9 mouse cellular contexts compared by ENCODE assay signal in the genomic region with DNA sequence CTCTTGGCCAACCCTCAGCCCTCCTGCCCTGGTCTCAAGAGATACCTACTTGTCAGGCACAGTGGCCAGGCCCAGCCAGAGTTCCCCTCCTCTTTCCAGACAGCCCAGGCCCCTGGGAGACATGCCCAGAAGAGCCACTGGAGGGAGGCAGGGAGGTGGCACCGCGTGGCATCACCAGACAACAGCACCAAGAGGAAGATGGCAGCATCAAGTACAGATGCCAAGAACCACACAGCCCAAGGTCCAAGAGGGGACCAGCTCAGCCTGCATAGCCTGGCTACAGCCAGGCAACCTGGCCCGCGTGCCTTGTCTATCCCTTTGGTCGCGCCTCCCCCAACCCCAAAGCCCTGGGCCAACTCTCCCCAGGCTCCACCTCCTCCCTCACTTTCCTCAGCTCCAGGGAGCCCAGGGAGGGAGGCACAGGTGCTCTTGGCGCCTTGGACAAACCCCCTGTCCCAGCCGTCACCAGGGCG. TPM values are rescaled to one million over a fixed set of nuclear protein-coding genes. Genes with fewer than 3 reads are reported as not detected.
DNase-seq lines count a peak whose midpoint lies in the region; ATAC-seq lines count a peak whose summit lies in the region.
"Had no signal": no experiment of that assay in that cellular context is flagged by ENCODE, and none has a peak within 500 bp of the region (broad histone marks: within the 10 kb centered on the region; RNA-seq: fewer than 3 reads in every experiment).

No protein-coding gene starts in this region.

- H3K27me3 ChIP-seq in hindbrain, embryonic 15.5 days = peaks cover 6% of the 10 kb centered on the region; the same call in 1 of the 2 replicates
- H3K27me3 ChIP-seq in liver, embryonic 12.5 days (replicated peaks) = peaks cover 99% of the 10 kb centered on the region

- peak; percentile 44 for ATAC-seq in hindbrain, embryonic 15.5 days (ENCODE audit: low FRiP score, low read depth)
- ATAC-seq in liver, embryonic 12.5 days = no peak

- H3K9me3 ChIP-seq in hindbrain, embryonic 15.5 days = no peaks in the 10 kb centered on the region
- no peaks in the 10 kb centered on the region for H3K9me3 ChIP-seq in liver, embryonic 12.5 days (replicated peaks)

- peak overlapping the region; percentile 83 for H3K9ac ChIP-seq in hindbrain, embryonic 15.5 days
- H3K9ac ChIP-seq in liver, embryonic 12.5 days = no peak overlapping the region

- peak; percentile 8 to 31 for DNase-seq in adrenal gland, postnatal 36 days
- DNase-seq in adrenal gland, adult 2 months = no peak
- peak; percentile 3 to 5 for DNase-seq in B cell, adult 2 months
- peak; percentile 39 for DNase-seq in embryo, embryonic 10.5 days (ENCODE audit: low spot score)
- peak; percentile 31 to 52 for DNase-seq in right cerebral cortex, adult 2 months (ENCODE audit: low spot score in 2 of 2)
- no peak for DNase-seq in kidney, adult 11 months

- peak overlapping the region; percentile 90 for H3K4me2 ChIP-seq in hindbrain, embryonic 15.5 days
- peak overlapping the region; percentile 79 for H3K4me2 ChIP-seq in liver, embryonic 12.5 days

- WGBS in hindbrain, embryonic 15.5 days = 4% methylated on average over 9 of the region's 9 CpGs
- WGBS in liver, embryonic 12.5 days (ENCODE audit: insufficient replicate concordance) = 14% methylated on average over 9 of the region's 9 CpGs

- H3K27ac ChIP-seq in hindbrain, embryonic 15.5 days (replicated peaks) = peak overlapping the region; percentile 81
- H3K27ac ChIP-seq in liver, embryonic 12.5 days = no peak overlapping the region

- H3K4me3 ChIP-seq in hindbrain, embryonic 15.5 days = peak overlapping the region; percentile 78
- peak overlapping the region; percentile 56 for H3K4me3 ChIP-seq in liver, embryonic 12.5 days

- peaks cover 35% of the 10 kb centered on the region for H3K4me1 ChIP-seq in hindbrain, embryonic 15.5 days (replicated peaks)
- peaks cover 11% of the 10 kb centered on the region for H3K4me1 ChIP-seq in liver, embryonic 12.5 days

- H3K36me3 ChIP-seq in hindbrain, embryonic 15.5 days = no peaks in the 10 kb centered on the region
- no peaks in the 10 kb centered on the region for H3K36me3 ChIP-seq in liver, embryonic 12.5 days

RNA-seq across cellular contexts. Expression of a gene that starts 1.2 kb away (rescaled TPM):
- 1 to 10 TPM; 1.2 to 1.4 TPM for total RNA-seq in adrenal gland, postnatal 36 days (2021)
- total RNA-seq in adrenal gland, adult 2 months (2021) = 1 to 10 TPM; 1.2 to 2.5 TPM
- polyA plus RNA-seq in adrenal gland, adult 2 months (2012; rRNA removed) = 1.3 and 1.6 TPM in 2 replicates
- 10.4 and 13.2 TPM in 2 replicates for polyA plus RNA-seq in hindbrain, embryonic 15.5 days (2015; fragmentation: Nextera tagmentation; extraction: Ambion mirVana)
- polyA plus RNA-seq in liver, embryonic 12.5 days (2016; fragmentation: Nextera tagmentation; extraction: Ambion mirVana) = 2.2 and 2.4 TPM in 2 replicates
- polyA plus RNA-seq: C2C12 had no signal

Comparison
In these comparisons a context has a peak if more than half of its experiments do, and no peak if none do; other contexts are left out.
1. DNase-seq: peak in adrenal gland, postnatal 36 days (2 of 2), B cell, adult 2 months (2 of 2), embryo, embryonic 10.5 days (single experiment) and right cerebral cortex, adult 2 months (2 of 2); none in adrenal gland, adult 2 months (single experiment) and kidney, adult 11 months (single experiment).